Mouse (Mus musculus) brain, embryonic 14.5 days (tissue): ENCODE data around the gene Kat2a.

Experiments used
- CTCF ChIP-seq: fragments of 200-500 bp; IDR thresholded peaks from 2 replicates; pipeline ENCODE4 v1.5.1; 2012; ENCODE audit warnings: inconsistent platforms, mild to moderate bottlenecking, moderate library complexity, borderline replicate concordance; ENCODE audit not compliant: insufficient read depth, insufficient read length; ENCODE audit errors: extremely low read depth
- POLR2A ChIP-seq: fragments of 200-500 bp; IDR thresholded peaks from 2 replicates; pipeline ENCODE4 v1.6.1; 2012; ENCODE audit warnings: mild to moderate bottlenecking, inconsistent platforms, borderline replicate concordance; ENCODE audit not compliant: poor library complexity, insufficient read depth, insufficient read length, severe bottlenecking; ENCODE audit errors: extremely low read depth

- TF ChIP-seq CTCF (no peak), POLR2A (no peak)
These were observed 52.5 kb downstream of the Kat2a start for GRCm38 (mm10) chr11:100659806-100660205.
